Mouse (Mus musculus): ENCODE measurements around the gene Raly.

DNA sequence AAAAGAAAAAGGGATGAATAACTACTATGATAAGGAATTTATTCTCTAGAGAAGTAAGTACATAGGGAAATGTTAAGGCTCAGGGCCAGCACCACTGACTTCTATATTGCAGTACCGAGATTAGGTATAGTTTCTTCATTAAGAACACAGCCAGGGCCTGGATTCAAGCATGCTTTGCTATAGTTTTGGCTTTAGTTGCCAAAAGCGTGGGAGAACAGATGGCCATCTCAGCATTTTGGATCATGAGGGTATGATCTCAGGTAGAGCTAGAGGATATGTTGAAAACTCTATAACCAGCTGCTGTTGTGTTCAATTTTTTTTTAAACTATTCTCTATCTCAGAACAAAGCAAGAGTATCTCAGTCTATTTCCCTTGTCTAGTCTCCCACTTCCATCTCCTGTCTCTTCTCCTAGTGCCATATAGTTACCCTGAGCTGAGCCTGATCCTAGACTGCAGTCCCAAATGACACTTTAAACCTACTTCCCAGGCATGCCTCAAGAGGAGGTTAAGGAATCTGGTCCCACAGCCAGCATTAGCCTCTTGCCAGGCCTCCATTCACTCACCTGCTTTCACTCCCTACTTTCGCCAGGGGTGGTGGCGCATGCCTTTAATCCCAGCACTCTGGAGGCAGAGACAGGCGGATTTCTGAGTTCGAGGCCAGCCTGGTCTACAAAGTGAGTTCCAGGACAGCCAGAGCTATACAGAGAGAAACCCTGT lies 43.4 kb downstream of the Raly start:
- no peak for TF ChIP-seq CTCF (IDR thresholded peaks at IDR 0.05; ENCODE audit: control insufficient read depth, insufficient read depth, low read length)
- TF ChIP-seq POLR2A (IDR thresholded peaks at IDR 0.05; ENCODE audit: borderline replicate concordance, control insufficient read depth, low read depth, low read length) = no peak

Data from bone marrow, adult 2 months (tissue).